Mouse (Mus musculus): Measurements from ENCODE around the gene Tshz2.
"Not testable (repeated sequence)": the region's sequence is repeated elsewhere in the genome, so short reads cannot be mapped to it uniquely, and the experiment has no call there.

Tshz2 gene

GRCm38 (mm10) chr2:169632338-169633151, at the start of gene Tshz2:
Gene Tshz2 (plus strand): TSS chr2:169633013.
- peak in 1 of 2 experiments; percentile 20 for DNase-seq (ENCODE audit: low spot score in 2 of 2)

- DNase-seq (ENCODE audit: low spot score in 2 of 2) = no peak
These were observed 49.3 kb upstream of the Tshz2 start for GRCm38 (mm10) chr2:169583476-169583875.

DNA sequence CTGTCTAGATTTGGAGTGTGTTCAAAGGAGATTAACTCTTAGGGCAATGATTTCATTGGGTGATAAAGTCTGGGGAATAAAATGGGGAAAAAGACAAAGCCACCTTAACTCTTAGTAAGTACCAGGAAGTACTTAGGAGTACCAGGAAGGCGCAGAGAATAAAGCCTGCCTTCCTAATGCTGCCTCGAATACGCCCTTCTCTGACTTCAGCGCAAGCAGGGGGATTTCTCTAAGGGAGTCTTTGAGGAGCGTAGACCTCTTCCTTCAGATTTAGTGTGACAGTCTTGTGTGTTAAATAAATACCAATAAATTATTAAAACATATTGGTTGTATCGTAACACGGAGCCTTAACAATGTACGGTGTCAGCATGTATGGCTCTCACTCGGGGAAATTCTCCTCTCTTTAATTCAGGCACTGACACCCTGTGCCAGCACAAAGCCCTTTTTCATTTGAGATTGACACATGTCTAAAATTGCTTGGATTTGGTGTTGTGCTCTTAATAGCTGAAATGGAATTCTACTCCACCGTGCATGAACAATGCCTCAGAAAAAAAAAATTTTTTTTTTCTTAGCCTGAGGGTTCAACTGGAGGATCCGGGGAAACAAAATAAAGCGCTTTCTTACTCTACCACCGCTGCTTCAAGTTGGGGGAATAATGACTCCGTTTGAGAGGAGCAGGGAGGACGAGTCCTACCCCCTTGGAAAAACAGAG, 47.9 kb upstream of the Tshz2 start:
- DNase-seq (ENCODE audit: low spot score in 2 of 2) = no peak

- DNase-seq (ENCODE audit: low spot score in 2 of 2) = no peak
These were observed 47.1 kb upstream of the Tshz2 start for GRCm38 (mm10) chr2:169585631-169586285.

- DNase-seq (ENCODE audit: low spot score in 2 of 2) = no peak
These were observed 46.1 kb upstream of the Tshz2 start for GRCm38 (mm10) chr2:169586688-169587087.

DNA sequence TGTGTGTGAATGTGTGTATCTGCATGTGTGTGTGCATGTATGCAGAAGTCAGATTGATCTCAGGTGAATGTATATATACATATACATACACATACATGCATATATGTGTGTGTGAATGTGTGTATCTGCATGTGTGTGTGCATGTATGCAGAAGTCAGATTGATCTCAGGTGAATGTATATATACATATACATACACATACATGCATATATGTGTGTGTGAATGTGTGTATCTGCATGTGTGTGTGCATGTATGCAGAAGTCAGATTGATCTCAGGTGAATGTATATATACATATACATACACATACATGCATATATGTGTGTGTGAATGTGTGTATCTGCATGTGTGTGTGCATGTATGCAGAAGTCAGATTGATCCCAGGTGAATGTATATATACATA, 45.2 kb upstream of the Tshz2 start, which contains the start of gene Gm11011:
Gm11011 (minus strand) TSS at position 101 of the 400 bp plus-strand sequence.
- not testable (repeated sequence) for DNase-seq (ENCODE audit: low spot score in 2 of 2)

GRCm38 (mm10) chr2:169589697-169590096, 43.1 kb upstream of the Tshz2 start:
- no peak for DNase-seq (ENCODE audit: low spot score in 2 of 2)

- no peak for DNase-seq (ENCODE audit: low spot score in 2 of 2)
These were observed 42.4 kb upstream of the Tshz2 start for GRCm38 (mm10) chr2:169590412-169590811.

- DNase-seq (ENCODE audit: low spot score in 2 of 2) = no peak
These were observed 39.1 kb upstream of the Tshz2 start for GRCm38 (mm10) chr2:169593742-169594141.

DNA sequence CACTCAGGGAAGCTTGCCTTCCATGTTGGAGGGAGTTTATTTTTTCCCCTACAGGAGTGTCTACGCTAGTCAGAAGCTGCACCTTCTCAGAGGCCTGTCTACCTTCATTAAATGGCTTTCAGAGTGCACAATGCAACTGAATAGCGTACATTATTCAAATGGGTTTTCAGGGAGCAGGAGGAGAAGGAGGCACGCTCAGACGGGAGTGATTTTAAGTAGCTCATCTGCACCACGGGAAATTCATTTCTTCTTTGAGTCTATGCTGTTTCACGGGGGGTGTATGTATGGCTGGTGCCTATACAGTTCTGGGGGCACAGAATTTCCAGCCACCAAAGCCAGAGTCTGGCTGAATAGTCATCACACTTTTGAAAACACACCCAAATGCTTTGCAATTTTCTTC, 35.5 kb upstream of the Tshz2 start:
- DNase-seq (ENCODE audit: low spot score in 2 of 2) = no peak

GRCm38 (mm10) chr2:169597971-169598370, 34.8 kb upstream of the Tshz2 start:
- no peak for DNase-seq (ENCODE audit: low spot score in 2 of 2)

GRCm38 (mm10) chr2:169599591-169599990, 33.2 kb upstream of the Tshz2 start:
- peak in 1 of 2 experiments; percentile 24 for DNase-seq (ENCODE audit: low spot score in 2 of 2)

DNA sequence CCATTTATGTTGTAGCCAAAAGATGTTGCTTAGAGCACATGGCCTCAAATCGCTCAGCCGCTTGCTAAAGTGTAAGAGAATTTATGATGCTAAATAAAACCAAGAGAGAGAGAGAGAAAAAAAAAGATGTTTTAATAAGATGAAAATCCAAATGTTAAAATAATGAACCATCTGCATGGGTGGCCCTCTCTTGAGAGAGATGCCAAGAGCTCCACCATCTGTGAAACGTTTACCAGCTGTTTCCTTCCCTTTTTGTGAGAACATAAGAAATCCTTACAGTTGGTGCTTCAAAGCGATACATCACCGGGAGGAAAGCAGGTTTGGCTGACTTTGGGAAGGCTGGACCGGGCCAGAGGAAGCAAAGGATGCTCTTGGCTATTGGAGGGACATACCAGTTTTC, 32.6 kb upstream of the Tshz2 start:
- peak; percentile 57 to 83 for DNase-seq (ENCODE audit: low spot score in 2 of 2)

DNA sequence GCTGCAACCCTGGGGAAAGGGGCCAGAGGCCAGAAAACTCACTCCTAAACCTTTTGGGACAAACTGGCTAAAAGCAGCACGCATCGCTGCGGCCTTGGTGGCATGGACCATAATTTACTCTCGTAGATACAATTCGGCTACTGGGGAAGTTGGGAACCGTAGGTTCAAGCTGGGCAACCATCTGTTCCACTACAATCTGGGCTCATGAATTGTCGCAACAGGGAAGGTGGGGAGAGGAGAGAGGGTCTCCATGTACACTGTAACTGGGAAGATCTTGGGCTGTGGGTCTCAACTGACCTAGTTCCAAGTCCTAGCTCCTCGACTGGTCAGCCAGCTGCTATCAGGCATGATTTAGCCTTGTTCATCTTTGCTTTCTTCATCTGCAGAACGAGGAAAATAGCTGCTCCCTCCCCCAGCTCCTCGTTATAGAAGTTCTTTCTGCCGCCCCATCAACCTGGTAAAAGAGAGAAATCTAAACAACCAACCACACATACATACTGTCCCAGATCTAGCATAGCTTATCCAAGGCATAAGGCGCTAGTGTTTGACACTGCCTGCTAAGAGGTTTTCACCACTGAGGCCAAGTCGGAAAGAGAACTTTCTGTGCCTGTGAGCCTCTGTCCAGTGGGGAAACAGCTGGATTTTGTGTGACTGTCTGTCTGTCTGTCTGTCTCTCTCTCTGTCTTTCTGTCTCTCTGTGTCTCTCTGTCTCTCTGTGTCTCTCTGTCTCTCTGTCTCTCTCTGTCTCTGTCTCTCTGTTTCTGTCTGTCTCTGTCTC, 25.7 kb upstream of the Tshz2 start:
- peak in 1 of 2 experiments; percentile 37 for DNase-seq (ENCODE audit: low spot score in 2 of 2)

- DNase-seq (ENCODE audit: low spot score in 2 of 2) = no peak
These were observed 25.0 kb upstream of the Tshz2 start for GRCm38 (mm10) chr2:169607787-169608186.

GRCm38 (mm10) chr2:169609956-169610355, 22.9 kb upstream of the Tshz2 start:
- no peak for DNase-seq (ENCODE audit: low spot score in 2 of 2)

- DNase-seq (ENCODE audit: low spot score in 2 of 2) = no peak
These were observed 21.9 kb upstream of the Tshz2 start for GRCm38 (mm10) chr2:169610882-169611281.

DNA sequence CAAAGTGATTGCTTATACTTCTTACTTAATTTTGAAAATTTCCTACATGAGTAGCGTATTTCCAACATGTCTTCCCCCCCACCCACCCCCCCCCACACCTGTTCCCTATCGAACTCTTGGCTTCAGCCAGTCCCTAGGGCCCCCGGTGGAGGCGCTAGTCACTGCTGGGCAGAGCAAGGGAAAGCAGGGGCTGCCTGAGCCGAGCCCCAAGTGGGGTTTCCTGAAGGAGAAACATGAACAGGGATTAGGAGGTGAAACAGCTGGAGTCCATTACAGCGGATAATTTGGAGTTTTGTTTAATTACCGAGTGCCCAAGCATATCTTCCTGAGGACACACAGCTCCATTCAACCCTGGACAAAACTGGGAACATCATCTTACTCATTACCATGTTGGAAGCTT, 21.3 kb upstream of the Tshz2 start:
- no peak for DNase-seq (ENCODE audit: low spot score in 2 of 2)

- no peak for DNase-seq (ENCODE audit: low spot score in 2 of 2)
These were observed 18.1 kb upstream of the Tshz2 start for GRCm38 (mm10) chr2:169614683-169615082.

DNA sequence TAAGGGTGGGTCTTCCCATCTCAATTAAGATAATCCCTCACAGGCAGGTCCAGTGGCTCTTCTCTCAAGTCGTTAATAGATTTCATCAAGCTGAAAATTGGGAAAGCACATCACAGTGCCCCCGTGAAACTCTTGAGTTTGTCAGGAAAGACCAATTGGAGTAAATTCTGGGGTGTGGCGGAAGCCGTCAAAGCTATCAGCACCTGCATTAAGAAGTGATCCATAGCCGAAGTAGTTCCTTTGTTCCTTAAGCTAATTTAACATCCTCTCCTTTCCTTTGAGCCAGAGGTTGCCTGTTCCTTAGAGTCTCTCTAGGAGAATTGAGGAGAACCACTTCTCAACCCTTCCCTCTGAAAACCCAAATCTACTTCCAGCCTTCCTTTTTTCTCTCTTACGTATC, 16.8 kb upstream of the Tshz2 start:
- no peak for DNase-seq (ENCODE audit: low spot score in 2 of 2)

- no peak for DNase-seq (ENCODE audit: low spot score in 2 of 2)
These were observed 11.6 kb upstream of the Tshz2 start for GRCm38 (mm10) chr2:169621201-169621710.

Measured in frontal cortex, postnatal 36 days (tissue).